Mouse (Mus musculus) naive thymus-derived CD4-positive, alpha-beta T cell, adult 2 months (primary cell): ENCODE data around the gene Rab3gap1.

Experiments used
- DNase-seq: peaks from one replicate; pipeline ENCODE4 v3.0.0-alpha.2; 2011; ENCODE audit warnings: low read depth

The Rab3gap1 gene

GRCm38 (mm10) chr1:127915802-127916201, 47.2 kb downstream of the Rab3gap1 start:
- no peak for DNase-seq

DNA sequence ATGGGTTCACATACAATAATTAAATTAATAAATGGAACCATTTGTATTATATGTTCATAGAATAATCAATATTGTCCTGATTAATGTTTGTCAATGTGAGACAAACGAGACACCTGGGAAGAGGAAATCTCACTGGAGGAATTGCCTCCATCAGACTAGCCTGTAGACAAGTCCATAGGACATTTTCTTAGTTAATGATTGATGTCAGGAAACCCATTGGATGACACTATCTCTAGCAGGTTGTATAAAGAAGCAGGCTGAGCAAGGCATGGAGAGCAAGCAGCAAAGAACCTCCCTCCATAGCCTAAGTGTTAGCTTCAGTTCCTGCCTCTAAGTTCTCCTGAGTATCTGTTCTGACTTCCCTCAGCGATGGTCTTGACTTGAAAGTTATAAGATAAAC, 64.8 kb downstream of the Rab3gap1 start:
- no peak for DNase-seq

GRCm38 (mm10) chr1:127934322-127934721, 65.7 kb downstream of the Rab3gap1 start:
- no peak for DNase-seq

DNA sequence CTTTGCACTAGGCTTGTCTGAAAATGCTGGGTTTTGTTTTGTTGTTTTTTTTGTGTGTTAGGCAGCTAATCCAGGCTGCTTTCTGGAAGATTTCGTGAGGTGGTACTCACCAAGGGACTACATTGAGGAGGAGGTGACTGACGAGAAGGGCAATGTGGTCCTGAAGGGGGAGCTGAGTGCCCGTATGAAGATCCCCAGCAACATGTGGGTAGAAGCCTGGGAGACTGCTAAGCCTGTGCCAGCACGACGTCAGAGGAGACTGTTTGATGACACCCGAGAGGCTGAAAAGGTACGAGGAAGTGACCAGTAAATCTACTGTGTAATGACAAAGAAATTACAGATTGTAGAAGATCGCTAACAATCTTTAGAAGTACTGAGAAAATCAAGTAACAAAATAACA, 68.7 kb downstream of the Rab3gap1 start:
- DNase-seq: no peak

GRCm38 (mm10) chr1:127942231-127942630, 73.7 kb downstream of the Rab3gap1 start:
- no peak for DNase-seq

DNA sequence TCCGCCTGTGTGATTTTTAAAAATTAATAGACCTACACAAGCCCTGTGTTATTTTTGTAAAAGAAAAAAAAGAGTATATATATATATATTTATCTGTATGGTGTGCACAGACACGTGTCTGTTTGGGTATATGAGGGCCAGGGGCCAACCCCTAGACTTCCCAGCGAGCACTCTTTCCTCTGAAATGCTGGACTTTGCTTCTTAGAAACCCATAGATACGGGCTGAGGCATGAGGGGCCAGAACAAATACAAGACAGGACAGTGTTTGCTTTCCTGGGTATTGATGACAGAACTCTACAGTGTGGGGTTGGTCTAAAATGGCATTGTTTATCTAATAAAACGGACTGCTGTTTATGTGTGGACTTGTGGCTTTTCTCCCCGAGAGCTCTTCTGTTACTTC, 74.9 kb downstream of the Rab3gap1 start:
- no peak for DNase-seq

DNA sequence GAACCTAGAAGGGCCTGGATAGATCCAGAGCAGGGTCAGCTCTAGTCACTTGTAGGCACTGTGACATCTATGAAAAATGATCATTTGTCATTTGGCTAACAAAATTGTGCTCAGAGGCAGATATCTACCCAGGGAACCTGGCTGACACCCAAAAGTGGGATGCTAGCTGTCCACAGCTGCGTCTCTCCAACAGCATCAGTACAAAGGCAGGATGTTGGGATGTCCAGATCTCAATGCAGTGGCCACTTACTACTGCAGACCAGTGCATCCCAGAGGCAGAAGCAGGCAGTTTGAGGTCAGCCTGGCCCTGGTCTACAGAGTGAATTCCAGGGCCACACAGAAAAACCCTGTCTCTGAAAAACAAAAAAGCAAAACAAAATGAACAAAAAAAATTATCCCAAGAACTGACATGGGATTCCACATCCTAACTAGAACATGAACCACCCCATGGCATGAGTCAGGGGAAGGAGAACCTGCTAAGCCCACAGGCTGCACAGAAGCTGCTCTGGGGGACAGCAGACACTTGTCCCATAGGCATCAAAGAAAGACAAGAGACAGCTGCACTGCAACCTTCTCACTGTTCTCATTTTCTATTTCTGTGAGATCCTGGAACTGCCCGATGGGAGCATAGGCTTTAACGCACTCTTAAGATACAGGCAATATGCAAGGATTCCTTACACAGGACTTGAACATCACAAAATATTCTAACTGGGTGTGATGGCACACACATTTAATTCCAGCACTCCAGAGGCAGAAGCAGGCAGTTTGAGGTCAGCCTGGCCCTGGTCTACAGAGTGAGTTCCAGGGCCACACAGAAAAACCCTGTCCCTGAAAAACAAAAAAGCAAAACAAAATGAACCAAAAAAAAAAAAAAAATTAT, 77.4 kb downstream of the Rab3gap1 start:
- DNase-seq: no peak

GRCm38 (mm10) chr1:127946615-127947249, 78.2 kb downstream of the Rab3gap1 start:
- DNase-seq: no peak

GRCm38 (mm10) chr1:127948748-127949147, 80.2 kb downstream of the Rab3gap1 start:
- no peak for DNase-seq

DNA sequence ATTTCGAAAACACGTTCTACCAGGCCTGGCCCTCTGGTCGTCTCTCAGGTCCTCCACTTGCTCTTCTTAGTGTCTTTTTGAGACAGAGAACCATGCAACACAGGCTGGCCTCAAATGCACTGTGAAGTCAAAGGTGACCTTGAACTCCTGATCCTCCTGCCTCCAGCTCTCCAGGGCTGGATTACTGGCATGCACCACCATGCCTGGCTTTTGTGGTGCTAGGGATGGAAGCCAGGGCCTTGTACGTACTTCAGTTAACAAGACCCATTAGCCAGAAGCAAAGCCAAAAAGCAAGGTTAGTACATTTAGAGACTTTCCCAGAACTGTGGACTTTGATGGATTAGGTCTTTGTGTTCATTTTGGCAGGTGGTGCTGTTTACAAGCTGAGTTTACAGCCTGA, 83.7 kb downstream of the Rab3gap1 start:
- DNase-seq: no peak

GRCm38 (mm10) chr1:127954198-127954597, 85.6 kb downstream of the Rab3gap1 start:
- peak; percentile 10 for DNase-seq

GRCm38 (mm10) chr1:127954800-127955199, 86.2 kb downstream of the Rab3gap1 start:
- DNase-seq: no peak

GRCm38 (mm10) chr1:127956524-127956923, 88.0 kb downstream of the Rab3gap1 start:
- no peak for DNase-seq

DNA sequence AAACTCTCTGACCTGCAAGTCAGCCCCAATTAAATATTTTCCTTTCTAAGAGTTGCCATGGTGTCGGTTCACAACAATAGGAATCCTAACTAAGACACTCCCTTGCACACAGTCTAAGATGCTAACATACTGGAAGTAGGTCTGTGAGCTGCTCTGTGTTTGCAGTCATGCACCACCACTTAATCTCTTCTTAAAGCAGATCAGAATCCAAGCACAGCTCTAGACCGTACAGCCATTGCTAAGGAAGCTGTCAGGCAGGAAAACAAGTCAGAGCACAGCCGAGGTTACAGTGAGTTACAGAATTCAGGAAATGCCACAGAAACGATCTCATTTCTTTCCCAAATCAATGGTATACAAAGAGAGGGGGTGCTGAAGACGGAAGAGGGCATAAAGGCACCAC, 90.2 kb downstream of the Rab3gap1 start:
- no peak for DNase-seq

- DNase-seq: no peak
Observed at GRCm38 (mm10) chr1:127959312-127959718, 90.7 kb downstream of the Rab3gap1 start.

DNA sequence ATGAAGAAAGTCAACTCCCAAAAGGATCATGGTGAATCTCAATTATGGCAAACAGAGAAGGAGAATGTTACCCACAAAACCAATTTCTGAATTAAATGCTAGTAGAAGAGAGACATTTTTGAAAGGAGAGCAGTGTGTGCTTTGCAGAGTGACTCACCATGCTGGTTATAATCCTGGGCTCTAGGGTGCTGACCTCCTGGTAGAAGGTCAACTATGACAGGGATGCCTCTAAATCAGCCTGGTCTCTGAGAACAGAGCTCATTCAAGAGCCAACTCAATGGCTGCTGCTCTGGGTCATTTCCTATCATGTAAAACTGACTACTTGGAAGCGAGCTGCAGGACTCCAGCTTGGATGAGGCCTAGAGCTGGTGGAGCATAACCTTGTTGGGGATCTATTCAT, 92.6 kb downstream of the Rab3gap1 start:
- DNase-seq: no peak

DNA sequence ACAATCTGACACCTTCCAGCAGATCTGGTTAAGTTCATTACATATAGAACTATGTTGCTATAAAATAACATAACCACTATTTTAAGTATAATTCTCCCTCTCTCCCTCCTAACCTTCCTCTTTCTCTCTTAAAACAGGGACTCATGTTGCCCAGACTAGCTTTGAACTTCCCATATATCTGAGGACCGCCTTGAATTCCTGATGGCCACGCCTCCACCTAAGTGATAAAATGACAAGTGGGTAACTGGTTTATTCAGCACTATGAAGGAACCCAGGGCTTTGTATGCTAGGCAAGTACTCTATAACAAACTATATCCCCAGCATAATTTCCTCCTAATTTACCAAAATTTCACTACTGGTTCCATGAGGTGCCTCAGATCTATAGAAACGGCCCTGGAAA, 94.8 kb downstream of the Rab3gap1 start:
- DNase-seq: no peak

GRCm38 (mm10) chr1:127970870-127971269, 102.3 kb downstream of the Rab3gap1 start:
- DNase-seq: no peak

- DNase-seq: no peak
Observed at GRCm38 (mm10) chr1:127974082-127974481, 105.5 kb downstream of the Rab3gap1 start.

GRCm38 (mm10) chr1:127975676-127976075, 107.1 kb downstream of the Rab3gap1 start:
- peak; percentile 14 for DNase-seq

- DNase-seq: no peak
Observed at GRCm38 (mm10) chr1:127976106-127976505, 107.5 kb downstream of the Rab3gap1 start.

GRCm38 (mm10) chr1:127978125-127978524, 109.6 kb downstream of the Rab3gap1 start:
- DNase-seq: peak; percentile 49

DNA sequence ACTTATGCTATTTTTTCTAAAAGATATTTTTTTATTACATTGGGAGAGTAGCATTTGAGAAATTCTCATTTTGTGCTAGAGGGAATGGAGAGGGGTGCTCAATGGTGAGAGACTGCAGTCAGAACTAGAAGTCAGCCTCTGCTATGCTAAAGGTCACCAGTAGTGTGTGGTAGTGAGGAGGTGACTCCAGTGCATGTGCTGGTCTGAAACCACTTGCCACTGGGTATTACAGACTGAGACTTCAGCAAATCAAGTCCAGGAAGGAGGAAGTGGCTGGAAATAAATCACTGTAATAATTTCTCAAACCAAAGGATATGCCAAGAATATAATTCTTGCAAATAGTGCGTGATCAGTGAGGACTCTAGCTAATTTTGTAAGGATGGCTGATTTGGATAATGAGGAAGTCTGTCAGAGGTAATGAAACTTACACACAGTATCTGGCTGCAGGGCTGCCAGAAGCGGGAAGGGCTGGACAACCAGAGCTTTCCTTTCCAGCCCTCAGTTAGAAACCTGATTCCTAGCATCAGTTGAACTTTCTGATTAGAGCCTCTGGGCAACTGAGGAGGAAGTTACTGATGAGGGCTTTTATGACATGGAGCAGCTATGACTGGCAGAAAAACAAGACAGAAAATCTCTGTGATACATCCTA, 112.5 kb downstream of the Rab3gap1 start:
- no peak for DNase-seq
